Mouse (Mus musculus): ENCODE results near the gene Dab2ip.

- no peak for TF ChIP-seq CTCF (IDR thresholded peaks at IDR 0.05; ENCODE audit: low read depth, low read length)
- no peak for TF ChIP-seq POLR2AphosphoS5 (IDR thresholded peaks at IDR 0.05; ENCODE audit: insufficient replicate concordance, low read depth, low read length)
These were observed 94.9 kb downstream of the Dab2ip start for GRCm38 (mm10) chr2:35652984-35653383.

All from G1E (cell line).